Mouse (Mus musculus) heart, embryonic 11.5 days (tissue): ENCODE measurements around the gene Rasa3. TPM values are rescaled to one million over a fixed set of nuclear protein-coding genes. Genes with fewer than 3 reads are reported as not detected.

Experiments
- ATAC-seq: fragments of 200-750 bp; cut with Nextera tagmentation; replicated peaks from 2 replicates; pipeline ENCODE4 v1.8.0; 2017; ENCODE audit warnings: moderate library complexity; ENCODE audit not compliant: insufficient number of reproducible peaks, low FRiP score, low TSS enrichment
- H3K27ac ChIP-seq: fragments of 300-500 bp; sonication (generic); 2 replicates; pipeline ENCODE4 v1.5.1; 2014; ENCODE audit warnings: mild to moderate bottlenecking, low read depth, low read length
- H3K27me3 ChIP-seq: fragments of 300-500 bp; sonication (generic); 2 replicates; pipeline ENCODE4 v1.6.1; 2014; ENCODE audit warnings: mild to moderate bottlenecking, low read length, mixed read lengths; ENCODE audit not compliant: control insufficient read depth, insufficient read depth
- H3K36me3 ChIP-seq: fragments of 300-500 bp; sonication (generic); 2 replicates; pipeline ENCODE4 v1.6.1; 2014; ENCODE audit warnings: mild to moderate bottlenecking, low read length, moderate library complexity, mixed read lengths; ENCODE audit not compliant: control insufficient read depth, insufficient read depth
- H3K4me1 ChIP-seq: fragments of 300-500 bp; sonication (generic); 2 replicates; pipeline ENCODE4 v1.6.1; 2014; ENCODE audit warnings: low read length; ENCODE audit not compliant: control insufficient read depth, insufficient read depth
- H3K4me2 ChIP-seq: fragments of 300-500 bp; sonication (generic); 2 replicates; pipeline ENCODE4 v1.6.1; 2014; ENCODE audit warnings: mild to moderate bottlenecking, moderate library complexity
- H3K4me3 ChIP-seq: fragments of 300-500 bp; sonication (generic); 2 replicates; pipeline ENCODE4 v1.5.1; 2014; ENCODE audit warnings: low read depth, low read length
- H3K9ac ChIP-seq: fragments of 300-500 bp; sonication (generic); 2 replicates; pipeline ENCODE4 v1.6.1; 2014; ENCODE audit warnings: mild to moderate bottlenecking, low read depth, low read length, moderate library complexity
- H3K9me3 ChIP-seq: fragments of 300-500 bp; sonication (generic); replicated peaks from 2 replicates; pipeline ENCODE4 v1.6.1; 2016; ENCODE audit warnings: low read length; ENCODE audit not compliant: control insufficient read depth
- WGBS: fragments of 180-500 bp; shearing (Covaris S2); extraction: QIAGEN DNeasy Blood & Tissue Kit; methylation state at CpG from one replicate; pipeline ENCODE4 v1.1.7; 2014; ENCODE audit not compliant: insufficient replicate concordance; 5-methylcytosine and 5-hydroxymethylcytosine counted together
- polyA plus RNA-seq: library from polyadenylated mRNA; unstranded; fragments of >200 nt; fragmentation: Nextera tagmentation; extraction: Ambion mirVana; gene quantifications from 2 replicates; pipeline ENCODE4 v1.2.1, GENCODE M21; 2014

Gene Rasa3
- polyA plus RNA-seq, 1 experiment from 2014 or later, result 26.3 TPM

DNA sequence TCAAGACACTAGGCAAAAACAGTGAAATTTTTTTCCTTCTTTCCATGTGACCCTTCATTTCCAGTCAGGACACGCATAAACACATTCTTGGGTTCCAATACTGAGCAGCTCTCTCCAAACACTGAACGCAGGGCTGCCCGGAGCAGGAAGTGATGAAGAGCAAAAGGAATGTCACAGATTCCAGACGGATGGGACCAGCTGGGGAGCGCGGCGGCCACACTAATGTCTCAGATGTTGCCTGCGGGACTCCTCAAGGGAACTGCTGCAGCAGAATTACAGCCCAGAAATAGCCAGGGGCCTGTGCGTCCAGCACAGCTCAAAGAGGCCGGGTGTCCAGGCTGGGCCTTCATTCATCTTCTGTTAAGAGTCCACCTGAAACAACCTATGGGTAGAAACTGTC, 9.0 kb downstream of the Rasa3 start:
- 17% methylated on average over 10 of the region's 10 CpGs for WGBS
- peak overlapping the region; percentile 81 for H3K27ac ChIP-seq
- no peaks in the 10 kb centered on the region for H3K36me3 ChIP-seq
- peaks cover 77% of the 10 kb centered on the region for H3K4me1 ChIP-seq
- H3K9me3 ChIP-seq, result no peaks in the 10 kb centered on the region
- H3K9ac ChIP-seq, result no peak overlapping the region
- H3K4me3 ChIP-seq, result no peak overlapping the region
- H3K4me2 ChIP-seq, result no peak overlapping the region
- H3K27me3 ChIP-seq, result no peaks in the 10 kb centered on the region
- ATAC-seq, result peak; percentile 52

DNA sequence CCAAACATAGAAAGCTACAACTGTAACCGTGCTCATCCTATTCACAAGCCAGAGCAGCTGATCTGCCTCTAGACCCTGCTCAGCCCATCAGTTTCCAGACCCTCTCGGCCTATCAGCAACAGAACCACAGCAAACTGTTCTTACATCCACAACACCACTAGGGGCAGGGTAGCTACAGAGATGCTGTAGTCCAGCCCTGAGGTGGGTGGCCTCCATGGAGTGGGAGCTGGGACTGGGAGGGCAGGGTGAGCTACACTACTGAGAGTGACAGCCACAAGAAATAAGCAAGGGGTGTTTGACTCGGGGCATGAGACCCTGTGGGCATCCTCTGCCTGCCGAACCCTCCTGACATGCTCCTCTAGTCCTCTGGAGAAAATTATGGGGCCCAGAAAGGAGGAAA, 9.5 kb downstream of the Rasa3 start:
- Histone ChIP-seq H3K4me1 (peaks cover 73% of the 10 kb centered on the region), H3K36me3 (no peaks in the 10 kb centered on the region), H3K9me3 (no peaks in the 10 kb centered on the region), H3K4me2 (no peak overlapping the region), H3K27me3 (no peaks in the 10 kb centered on the region), H3K27ac (peak overlapping the region; percentile 81), H3K9ac (no peak overlapping the region), H3K4me3 (no peak overlapping the region)
- ATAC-seq, result no peak
- WGBS, result 66% methylated on average over 4 of the region's 4 CpGs

DNA sequence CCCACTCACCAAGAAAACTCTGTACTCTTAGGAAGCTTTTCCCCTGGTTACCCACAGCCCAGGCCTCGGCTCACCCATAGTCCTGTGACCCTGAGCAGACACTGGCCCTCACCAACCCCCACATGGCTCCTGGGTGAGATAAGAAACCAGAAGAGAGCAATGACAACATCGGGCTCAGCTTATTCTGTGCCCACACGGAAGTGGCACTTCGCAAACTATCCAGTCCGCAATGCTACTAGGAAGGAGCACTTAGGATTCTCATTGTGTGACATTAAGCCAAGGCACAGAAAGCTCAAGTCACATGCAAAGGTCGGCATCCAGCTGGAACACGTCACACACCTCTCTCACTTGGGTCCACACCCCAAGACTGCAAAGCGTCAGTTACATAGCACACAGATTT, 11.5 kb downstream of the Rasa3 start:
- peak overlapping the region; percentile 51 for H3K27ac ChIP-seq
- peaks cover 61% of the 10 kb centered on the region for H3K4me1 ChIP-seq
- no peaks in the 10 kb centered on the region for H3K27me3 ChIP-seq
- no peak overlapping the region; the same call in 1 of the 2 replicates for H3K9ac ChIP-seq
- no peak for ATAC-seq
- no peaks in the 10 kb centered on the region for H3K9me3 ChIP-seq
- no peaks in the 10 kb centered on the region for H3K36me3 ChIP-seq
- 35% methylated on average over 8 of the region's 8 CpGs for WGBS
- H3K4me2 ChIP-seq, result no peak overlapping the region
- no peak overlapping the region for H3K4me3 ChIP-seq

DNA sequence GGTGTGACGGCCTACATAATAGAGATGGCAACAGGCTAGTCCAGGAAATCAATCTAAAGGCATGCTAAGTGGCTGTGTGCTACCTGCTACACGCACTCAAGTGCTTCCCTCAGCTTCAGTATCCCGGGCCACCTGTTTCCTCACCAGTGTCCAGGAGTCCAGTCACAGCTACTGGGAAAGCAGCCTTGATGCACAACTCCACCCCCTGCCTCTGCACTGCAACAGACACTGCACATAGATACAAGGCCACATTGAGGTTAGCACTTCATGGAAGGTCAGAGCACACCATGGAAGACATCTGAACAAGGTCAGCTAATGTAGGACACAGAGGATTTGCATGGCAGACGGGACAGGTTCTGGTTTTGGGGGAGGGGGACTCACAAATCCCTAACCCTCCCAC, 11.9 kb downstream of the Rasa3 start:
- no peak; the same call in 1 of the 2 replicates for ATAC-seq
- Histone ChIP-seq H3K4me3 (no peak overlapping the region), H3K27ac (peak overlapping the region; percentile 51), H3K9ac (no peak overlapping the region), H3K4me2 (no peak overlapping the region), H3K4me1 (peaks cover 57% of the 10 kb centered on the region), H3K9me3 (no peaks in the 10 kb centered on the region), H3K27me3 (no peaks in the 10 kb centered on the region), H3K36me3 (no peaks in the 10 kb centered on the region)
- 68% methylated on average over 4 of the region's 4 CpGs for WGBS

DNA sequence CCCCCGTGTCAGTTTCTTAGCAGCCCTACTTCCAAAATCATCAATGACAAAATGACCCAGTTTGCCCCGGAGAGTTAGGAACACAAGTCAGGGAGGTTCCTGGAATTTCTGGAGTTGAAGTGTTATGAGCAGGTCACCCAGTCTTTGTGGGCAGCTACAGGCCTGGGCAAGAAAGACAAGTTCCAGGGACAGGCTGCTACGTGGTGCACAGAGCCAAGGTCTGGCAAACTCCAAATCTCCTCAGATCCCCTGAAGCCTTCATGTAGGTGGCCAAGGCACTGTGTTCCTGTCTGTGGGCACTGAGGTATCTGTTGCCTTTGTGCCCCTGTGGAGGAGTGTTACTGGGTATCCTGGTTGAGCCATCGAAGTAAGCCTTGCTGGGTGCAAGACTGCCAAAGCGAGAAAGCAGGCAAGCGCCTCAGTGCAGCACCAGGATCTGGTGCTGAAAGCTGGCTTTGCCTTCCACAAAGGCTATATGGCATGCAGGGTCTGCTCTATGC, 12.6 kb downstream of the Rasa3 start:
- Histone ChIP-seq H3K9ac (no peak overlapping the region), H3K27me3 (no peaks in the 10 kb centered on the region), H3K4me2 (no peak overlapping the region), H3K27ac (peak overlapping the region; percentile 41), H3K9me3 (no peaks in the 10 kb centered on the region), H3K4me1 (peaks cover 56% of the 10 kb centered on the region), H3K4me3 (no peak overlapping the region), H3K36me3 (no peaks in the 10 kb centered on the region)
- 72% methylated on average over 6 of the region's 6 CpGs for WGBS
- no peak for ATAC-seq

DNA sequence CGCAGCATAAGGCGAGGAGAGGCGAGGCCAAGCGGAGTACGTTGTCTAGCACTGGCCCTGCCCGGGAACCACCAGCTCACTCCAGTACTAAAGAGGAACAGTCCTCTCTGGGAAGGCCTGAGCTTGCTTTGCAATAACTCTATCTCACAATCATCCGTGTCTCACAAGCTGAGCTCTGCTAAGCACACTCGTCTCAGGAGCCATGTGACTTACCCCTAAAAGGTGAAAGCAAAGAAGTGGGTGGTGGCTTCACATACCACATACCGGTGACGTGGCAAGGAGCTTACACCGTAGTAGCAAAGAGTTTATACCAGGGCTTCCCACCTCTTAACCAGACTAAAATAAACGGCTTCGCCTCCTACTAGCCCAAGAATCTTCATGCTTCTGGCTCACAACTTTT, 17.1 kb downstream of the Rasa3 start:
- no peak for ATAC-seq
- H3K27ac ChIP-seq, result peak overlapping the region; percentile 1; the same call in 1 of the 2 replicates
- H3K4me3 ChIP-seq, result no peak overlapping the region
- H3K4me2 ChIP-seq, result no peak overlapping the region
- no peaks in the 10 kb centered on the region for H3K27me3 ChIP-seq
- 73% methylated on average over 13 of the region's 13 CpGs for WGBS
- H3K9ac ChIP-seq, result no peak overlapping the region
- no peaks in the 10 kb centered on the region for H3K9me3 ChIP-seq
- peaks cover 31% of the 10 kb centered on the region for H3K4me1 ChIP-seq
- no peaks in the 10 kb centered on the region for H3K36me3 ChIP-seq

DNA sequence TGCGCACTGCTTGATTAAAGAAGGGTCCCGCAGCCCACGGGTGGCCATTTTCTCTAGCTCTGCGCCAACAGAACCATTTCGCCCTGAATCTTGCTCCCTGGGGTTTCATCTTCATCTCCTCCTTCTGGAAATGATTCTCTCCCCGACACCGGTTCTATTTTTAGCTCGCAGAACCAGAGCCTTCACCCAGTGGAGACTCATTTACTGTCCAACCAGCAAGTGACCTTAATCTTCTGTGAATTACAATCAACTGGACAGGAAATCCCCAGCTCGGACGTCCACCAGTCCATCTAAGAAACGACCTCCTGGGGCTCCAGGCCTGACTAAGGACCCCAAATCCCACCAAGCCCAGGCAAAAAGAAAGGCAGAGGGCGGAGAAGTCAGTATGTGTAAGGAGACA, 19.9 kb downstream of the Rasa3 start:
- WGBS, result 57% methylated on average over 12 of the region's 12 CpGs
- H3K36me3 ChIP-seq, result no peaks in the 10 kb centered on the region
- no peak overlapping the region for H3K9ac ChIP-seq
- no peaks in the 10 kb centered on the region for H3K9me3 ChIP-seq
- no peaks in the 10 kb centered on the region for H3K27me3 ChIP-seq
- H3K4me2 ChIP-seq, result no peak overlapping the region
- no peak for ATAC-seq
- no peak overlapping the region for H3K4me3 ChIP-seq
- H3K27ac ChIP-seq, result peak overlapping the region; percentile 29; the same call in 1 of the 2 replicates
- peaks cover 25% of the 10 kb centered on the region for H3K4me1 ChIP-seq

DNA sequence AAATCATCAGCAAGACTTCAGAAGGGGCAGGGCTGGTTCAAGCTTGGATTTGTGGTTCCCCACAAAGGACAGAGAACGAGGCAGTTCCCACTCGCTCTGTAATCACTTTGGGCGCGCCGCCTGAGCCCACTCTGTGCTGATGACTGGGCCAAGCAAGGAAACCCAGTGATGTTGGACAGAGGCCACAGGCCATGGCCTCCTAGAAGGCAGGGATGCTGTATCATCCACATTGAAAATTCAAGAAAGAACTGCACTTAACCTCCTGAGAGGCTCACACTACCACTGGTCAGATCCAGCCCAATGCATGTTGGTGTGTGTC, 22.4 kb downstream of the Rasa3 start:
- H3K36me3 ChIP-seq, result no peaks in the 10 kb centered on the region
- no peaks in the 10 kb centered on the region for H3K27me3 ChIP-seq
- H3K4me2 ChIP-seq, result no peak overlapping the region
- no peak overlapping the region for H3K4me3 ChIP-seq
- no peak overlapping the region for H3K9ac ChIP-seq
- peaks cover 32% of the 10 kb centered on the region for H3K4me1 ChIP-seq
- no peaks in the 10 kb centered on the region for H3K9me3 ChIP-seq
- 90% methylated on average over 5 of the region's 5 CpGs for WGBS
- H3K27ac ChIP-seq, result no peak overlapping the region
- no peak for ATAC-seq

DNA sequence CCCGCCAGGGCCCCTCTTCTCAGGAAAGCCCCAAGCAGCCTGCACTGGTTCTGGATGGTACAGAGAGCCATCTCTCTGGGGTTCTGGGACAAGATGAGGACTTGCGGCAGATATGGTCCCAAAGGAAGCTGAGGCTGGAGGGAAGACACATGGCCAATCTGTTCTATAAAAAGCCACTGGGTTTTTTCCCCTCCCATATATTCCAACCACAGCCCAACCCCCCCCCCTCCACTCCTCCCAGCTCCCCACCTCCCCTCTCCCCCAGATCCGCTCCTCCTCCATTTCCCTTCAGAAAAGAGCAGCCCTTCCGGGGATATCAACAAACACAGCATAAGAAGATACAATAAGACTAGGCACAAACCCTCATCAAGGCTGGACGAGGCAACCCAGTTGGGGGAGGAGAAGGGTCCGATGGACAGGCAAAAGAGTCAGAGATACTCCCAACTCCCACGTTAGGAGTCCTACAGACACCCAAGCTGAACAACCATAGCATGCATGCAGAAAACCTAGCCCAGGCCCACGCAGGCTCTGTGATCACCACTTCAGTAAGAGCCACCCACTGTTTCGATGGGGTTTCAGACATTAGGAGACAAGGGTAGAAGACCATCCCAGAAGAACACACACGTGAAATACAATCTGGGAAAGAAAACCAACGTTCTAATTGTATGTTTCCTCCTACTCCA, 22.9 kb downstream of the Rasa3 start:
- no peak for ATAC-seq
- H3K9ac ChIP-seq, result no peak overlapping the region
- H3K9me3 ChIP-seq, result no peaks in the 10 kb centered on the region
- no peak overlapping the region for H3K27ac ChIP-seq
- H3K36me3 ChIP-seq, result no peaks in the 10 kb centered on the region
- H3K4me1 ChIP-seq, result peaks cover 34% of the 10 kb centered on the region
- 71% methylated on average over 11 of the region's 11 CpGs for whole genome bisulfite sequencing
- no peak overlapping the region for H3K4me3 ChIP-seq
- no peaks in the 10 kb centered on the region for H3K27me3 ChIP-seq
- H3K4me2 ChIP-seq, result no peak overlapping the region
